Mouse (Mus musculus): ENCODE data around the gene Slc28a1.
"Not testable (repeated sequence)": the region's sequence is repeated elsewhere in the genome, so short reads cannot be mapped to it uniquely, and the experiment has no call there.

The Slc28a1 gene

DNA sequence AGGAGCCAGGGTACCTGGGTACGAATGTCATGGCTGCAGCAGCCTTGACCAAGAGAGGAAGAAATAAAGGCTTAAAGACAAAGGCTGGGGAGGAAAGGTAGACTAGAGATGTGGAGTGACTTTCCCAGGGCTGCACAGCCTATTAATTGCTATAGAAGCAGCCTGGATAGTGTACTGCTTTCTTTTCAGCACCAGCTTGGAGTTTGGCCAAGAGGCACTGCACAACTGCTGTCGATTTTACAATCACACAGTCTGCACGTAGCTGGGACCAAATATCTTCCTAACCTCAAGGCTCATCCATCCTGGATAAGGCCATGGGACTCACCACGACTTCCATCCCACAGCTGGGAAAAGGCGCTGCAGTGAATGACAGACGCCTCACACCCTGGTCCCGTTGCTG is 54.8 kb downstream of the Slc28a1 start:
- no peak for DNase-seq (ENCODE audit: low spot score)

DNA sequence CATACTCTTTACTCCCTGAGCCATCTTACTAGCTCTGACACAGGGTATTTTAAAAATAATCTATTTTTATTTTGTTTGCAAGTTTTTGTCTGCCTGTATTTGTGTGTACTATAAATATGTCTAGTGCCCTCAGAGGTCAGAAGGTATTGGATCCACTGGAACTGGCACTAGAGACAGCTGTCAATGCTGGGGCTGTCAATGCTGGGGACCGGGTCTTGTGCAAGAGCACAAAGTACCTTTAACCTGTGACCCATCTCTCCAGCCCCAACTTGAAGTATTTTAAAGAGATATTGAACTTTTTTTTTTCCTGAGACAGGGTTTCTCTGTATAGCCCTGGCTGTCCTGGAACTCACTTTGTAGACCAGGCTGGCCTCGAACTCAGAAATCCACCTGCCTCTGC is 59.3 kb downstream of the Slc28a1 start:
- DNase-seq (ENCODE audit: low spot score) = no peak

DNA sequence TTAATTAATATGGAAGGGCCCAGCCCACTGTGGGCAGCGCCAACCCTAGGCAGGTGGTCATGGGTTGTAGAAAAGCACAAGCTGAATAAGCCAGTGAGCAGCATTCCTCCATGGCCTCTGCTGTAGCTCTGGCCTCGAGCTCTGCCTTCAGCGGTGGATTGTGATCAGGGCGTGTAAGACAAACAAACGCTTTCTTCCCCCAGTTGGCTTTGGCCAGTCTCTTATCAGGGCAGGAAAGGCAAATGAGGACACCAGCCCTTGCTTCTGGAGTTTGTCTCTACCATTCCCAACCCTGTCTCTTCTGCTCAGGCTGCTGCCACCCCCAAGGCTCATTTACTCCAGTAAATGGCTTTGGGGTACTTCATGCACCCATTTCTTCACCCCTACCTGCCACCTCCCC is 60.1 kb downstream of the Slc28a1 start:
- no peak for DNase-seq (ENCODE audit: low spot score)

DNA sequence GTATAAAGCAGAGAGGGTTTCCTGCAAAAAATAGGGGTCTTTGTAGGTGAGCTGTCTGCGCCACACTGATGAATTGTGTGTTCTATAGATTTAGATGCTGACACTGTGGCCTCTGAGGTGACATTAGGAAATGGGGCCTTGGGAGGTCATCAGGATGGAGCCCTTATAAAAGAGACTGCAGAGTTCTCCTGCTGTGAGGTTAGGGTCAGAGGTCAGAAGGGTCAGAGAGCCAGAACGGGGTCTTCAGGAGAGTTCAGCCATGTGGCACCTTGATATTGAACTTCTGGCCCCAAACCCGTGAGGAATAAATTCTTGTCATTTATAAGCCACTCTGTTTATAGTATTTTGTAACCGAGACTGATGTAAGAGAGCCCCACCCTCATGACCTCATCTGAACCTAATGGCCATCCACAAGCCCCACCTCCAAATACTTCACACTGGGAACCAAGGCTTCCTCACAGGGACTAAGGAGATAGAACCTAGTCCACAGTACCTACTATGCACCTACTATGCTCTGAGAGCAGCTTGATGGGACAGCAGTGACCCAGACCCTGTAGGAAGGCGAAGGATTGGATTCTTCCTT is 61.7 kb downstream of the Slc28a1 start:
- DNase-seq (ENCODE audit: low spot score) = peak; percentile 53

DNA sequence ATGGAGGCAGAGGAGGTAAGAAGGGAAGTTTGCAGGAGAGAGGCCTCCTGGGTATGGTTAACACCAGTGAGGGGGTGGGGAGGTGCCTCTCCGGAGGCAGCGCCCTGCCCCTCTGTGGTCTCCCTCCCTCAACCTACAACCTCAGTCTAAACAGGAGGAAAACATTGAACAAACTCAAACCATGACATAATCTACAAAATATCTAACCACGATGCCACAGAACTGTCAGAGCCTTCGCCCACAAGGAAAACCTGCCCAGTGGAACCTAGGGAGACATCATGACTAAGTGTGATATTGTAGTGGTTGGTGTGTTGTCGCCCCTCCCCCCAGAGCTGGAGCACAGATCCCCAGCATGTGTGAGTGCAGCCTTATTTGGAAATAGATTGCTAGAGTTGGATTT is 64.9 kb downstream of the Slc28a1 start:
- no peak for DNase-seq (ENCODE audit: low spot score)

DNA sequence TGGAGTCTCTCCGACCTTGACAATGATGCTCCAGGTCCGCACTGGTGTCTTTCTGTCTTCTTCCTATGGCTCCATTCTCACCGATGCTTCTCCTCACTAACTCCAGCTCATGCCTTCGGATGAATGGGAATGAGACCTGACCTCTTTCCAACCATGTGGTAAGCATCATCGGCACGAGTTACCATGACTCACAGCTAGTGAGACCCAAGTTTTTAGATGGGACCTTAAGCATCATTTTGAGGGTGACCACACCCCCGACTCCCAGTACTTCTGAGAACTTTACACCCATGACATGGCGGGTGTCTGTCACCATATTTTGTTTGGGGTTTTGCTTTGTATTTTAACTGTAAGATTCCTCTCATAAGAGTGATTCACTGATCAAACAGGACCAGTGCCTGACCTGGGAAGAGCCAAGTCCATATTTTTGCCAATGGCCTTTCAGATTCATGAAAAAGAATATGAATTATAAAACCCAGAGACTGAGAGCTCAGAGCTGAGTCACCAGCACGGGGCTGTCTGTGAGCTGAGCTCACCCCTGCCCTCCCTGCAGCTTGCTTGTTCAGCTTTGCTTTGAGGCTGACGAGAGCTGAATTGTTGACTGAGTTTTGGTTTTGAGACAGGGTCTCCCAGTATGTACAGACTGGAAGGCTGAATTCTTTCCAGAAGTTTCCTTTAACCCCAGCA is 68.0 kb downstream of the Slc28a1 start:
- DNase-seq (ENCODE audit: low spot score) = no peak

DNA sequence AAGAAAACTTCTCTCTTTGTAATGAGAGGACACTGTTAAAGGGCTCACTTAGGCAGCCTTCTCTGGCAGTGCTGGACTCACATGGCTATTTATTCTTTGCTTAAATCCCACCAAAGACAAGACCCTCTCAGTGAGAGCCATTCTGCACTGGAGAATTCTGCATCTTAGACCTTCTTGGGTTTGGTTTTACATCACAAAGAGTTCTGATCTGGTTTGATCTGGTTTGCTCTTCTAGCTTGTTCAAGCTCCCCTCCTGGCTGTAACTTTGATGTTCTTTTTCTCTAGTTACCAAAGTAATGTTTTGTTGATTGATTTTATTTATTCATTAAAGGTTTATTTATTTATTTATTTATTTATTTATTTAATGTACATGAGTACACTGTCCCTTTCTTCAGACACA is 68.6 kb downstream of the Slc28a1 start:
- DNase-seq (ENCODE audit: low spot score) = no peak

DNA sequence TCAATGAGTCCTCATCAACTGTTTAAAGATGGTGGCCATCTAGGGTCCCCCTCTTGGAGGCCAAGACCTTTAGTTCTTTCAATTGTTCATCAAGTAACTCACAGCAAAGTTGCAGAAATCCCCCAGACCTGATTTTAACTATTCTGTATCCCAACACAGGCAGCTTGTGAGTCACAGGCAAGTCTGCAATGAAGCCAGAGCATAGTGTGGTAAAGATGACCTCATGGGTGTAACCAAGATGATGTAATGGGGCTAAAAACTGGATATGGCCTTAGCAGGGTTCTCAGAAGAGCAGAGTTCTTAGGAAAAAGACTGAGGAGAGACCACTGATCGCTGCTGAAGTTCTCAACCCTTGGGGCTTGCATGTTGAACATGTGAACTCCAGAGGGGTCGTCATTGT is 69.5 kb downstream of the Slc28a1 start:
- no peak for DNase-seq (ENCODE audit: low spot score)

DNA sequence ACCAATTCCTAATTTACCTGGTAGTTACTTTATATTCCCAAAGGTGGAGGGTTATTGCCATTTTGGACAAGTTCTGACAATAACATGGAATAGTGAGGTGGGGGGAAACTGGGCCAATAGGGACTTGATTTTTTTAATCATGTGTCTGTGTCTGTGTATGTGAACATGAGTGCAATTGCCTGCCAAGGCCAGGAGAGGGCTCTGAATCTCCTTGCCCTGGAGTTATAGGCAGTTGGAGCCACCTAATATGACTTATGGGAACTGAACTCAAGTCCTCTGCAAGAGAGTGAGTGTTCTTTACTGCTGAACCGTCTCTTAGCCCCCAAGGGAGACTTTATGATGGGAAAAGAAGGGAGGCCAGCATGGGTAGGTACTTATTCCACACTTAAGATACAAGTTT is 70.1 kb downstream of the Slc28a1 start:
- DNase-seq (ENCODE audit: low spot score) = no peak

DNA sequence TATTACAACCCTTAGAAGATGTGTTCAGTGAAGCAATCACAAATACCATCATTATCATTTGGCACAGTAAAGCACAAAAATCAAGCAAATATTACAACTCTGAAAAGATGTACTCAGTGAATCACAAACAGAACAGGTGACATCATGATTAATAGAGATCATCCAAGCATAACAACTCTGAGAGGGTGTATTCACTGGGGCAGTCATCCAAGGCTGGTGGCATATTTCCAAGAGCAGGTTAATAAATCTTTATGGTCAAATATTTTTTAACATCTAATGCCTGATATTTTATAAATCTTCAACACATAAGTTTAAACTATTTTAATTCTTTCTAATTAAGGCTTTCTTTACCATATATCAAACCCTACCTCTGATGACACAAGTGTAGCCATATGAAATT is 71.4 kb downstream of the Slc28a1 start:
- DNase-seq (ENCODE audit: low spot score) = not testable (repeated sequence)

DNA sequence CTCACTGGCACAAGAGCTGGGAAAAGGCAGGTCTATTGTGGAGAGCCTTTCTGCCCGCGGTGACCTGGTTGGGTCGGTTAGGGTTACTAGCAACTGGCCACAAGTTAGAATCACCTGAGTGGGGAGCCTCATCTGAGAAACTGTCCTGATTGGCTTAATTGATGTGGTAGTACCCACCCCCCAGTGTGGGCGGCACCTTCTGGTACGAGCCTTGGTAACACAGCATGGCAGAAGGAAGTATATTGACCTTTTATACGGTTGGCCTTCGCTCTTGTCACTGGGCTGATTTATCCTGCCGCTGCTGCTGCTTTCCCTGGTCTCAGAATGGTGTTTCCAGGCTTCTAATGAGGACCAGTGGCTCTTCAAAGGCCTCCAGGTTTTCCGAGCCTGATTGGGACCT is 74.6 kb downstream of the Slc28a1 start:
- DNase-seq (ENCODE audit: low spot score) = no peak

DNA sequence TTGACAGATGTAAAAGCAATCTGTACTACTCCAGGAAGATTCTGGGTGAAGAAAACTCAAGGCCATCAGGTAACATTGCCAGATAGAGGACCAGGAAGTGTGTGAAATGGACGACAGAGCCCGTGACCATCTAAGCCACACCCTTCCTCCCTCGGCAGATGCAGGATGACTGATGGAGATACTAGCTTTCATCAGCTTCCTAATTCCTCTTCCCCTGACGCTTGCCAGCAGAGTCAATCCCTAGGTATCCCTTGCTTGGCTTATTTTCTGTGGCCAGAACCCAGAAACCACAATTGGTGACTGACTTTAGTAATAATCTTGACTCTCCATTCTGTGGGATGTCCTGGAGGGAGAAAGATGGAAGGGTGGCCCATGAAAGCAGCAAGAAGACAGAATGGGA is 80.9 kb downstream of the Slc28a1 start:
- no peak for DNase-seq (ENCODE audit: low spot score)

DNA sequence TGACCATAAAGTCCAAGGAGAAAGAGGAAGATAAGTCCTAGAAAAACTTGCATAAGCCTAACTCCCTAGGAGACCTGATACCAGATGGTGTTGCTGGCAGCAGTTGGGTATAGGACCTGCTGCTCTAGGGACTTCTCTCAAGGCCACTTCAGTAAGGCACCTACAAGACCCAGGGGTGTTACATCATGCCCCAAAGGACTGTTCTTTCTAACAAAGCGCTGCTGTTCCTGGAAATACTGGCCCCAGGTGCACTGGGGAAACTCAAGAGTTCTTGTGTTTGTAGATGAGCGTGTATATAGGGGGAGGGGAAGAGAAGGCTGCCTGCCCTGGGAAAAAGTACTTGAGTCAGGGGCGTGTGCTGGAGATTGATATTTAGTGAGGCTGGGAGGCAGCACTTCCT is 82.2 kb downstream of the Slc28a1 start:
- DNase-seq (ENCODE audit: low spot score) = no peak

DNA sequence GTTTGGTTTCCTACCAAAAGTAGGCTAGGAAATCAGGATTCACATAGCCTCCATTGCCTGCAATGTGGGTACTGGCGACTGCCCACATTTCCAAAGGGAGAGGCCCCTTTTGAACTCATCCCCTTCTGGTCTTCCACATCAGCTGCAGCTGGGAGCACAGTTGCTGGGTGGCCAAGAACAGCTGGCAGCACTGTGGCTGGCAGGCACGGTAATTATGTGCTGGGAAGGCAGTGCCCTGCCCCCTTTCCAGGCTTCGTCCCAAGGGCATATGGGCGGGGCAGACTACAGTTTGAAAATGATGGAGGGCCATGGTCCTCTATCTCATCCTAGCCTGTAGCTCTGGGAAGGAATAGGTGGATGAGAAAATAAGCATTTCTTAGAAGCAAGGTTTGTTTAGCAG is 83.9 kb downstream of the Slc28a1 start:
- DNase-seq (ENCODE audit: low spot score) = no peak

DNA sequence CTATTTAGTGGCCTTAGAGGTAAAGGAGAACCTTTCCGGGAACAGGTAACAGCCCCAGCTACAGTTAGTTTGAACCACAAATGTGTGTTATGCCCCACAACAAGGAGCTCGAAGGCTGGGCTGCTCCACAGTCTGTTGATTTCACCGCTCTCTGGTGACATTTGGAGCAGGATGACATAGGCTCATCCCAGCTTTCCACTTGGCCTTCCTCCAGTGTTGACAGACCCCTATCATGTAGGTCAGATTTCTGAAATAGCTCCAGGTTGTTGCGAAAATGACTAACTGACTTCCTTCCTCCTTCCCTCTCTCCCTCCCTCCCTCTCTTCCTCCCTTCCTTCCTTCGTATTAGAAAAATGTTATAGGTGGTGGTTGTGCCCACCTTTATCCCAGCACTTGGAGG is 84.5 kb downstream of the Slc28a1 start:
- no peak for DNase-seq (ENCODE audit: low spot score)

DNA sequence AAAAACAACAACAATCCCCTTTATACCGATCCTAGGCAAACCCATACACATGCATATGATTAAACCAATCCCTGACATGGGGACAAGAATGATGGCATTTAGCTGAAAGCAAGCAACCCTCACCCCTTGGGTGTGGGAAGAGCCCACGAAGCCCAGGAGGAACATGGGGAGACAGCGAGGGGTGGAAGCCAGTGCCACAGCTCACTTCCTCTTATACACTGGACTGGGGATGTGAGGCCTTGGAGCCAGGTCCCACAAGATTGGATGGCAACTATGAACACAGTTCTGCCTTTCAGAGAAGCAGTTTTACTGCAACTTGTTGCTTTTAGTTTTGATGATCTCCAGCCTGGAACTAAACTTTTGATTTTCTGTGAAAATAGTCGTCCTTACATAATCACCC is 85.2 kb downstream of the Slc28a1 start:
- no peak for DNase-seq (ENCODE audit: low spot score)

DNA sequence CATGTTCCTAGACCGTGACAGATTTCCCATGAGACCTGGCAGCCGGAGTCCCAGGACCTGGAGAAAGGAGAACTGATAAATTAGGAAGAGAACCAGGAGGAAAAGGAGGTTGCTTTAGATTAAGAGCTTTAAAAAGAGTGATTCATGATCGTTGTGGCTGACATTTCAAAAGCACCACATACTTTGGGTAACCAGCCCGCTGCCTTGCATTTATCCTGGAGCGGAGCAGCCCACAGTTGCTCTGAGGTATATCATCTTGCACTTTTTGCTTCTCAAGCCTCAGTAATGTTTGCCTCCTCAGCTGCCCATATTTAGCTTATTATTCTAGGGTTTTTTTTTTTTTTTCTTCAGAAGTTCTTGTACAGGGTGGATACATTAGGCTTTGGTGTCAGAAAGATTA is 87.8 kb downstream of the Slc28a1 start:
- no peak for DNase-seq (ENCODE audit: low spot score)

DNA sequence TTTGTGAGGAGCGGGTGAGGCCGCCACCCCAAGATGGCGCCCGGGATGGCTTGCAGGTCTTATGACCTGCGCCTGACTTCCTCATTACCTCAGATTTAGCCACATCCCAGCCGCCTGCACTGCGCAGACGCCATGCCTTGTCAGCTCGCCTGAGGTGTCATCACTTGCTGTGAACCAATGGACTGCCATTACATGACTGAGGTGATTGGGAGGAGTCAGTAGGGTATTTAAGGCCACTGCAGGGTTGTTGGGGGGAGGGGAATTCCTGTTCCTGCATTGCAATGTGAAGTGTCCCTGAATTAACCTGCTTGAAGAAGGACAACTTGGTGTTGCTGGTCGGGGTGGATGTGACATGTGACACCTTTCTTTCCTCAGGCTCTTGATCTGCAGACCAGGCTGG is 89.0 kb downstream of the Slc28a1 start:
- DNase-seq (ENCODE audit: low spot score) = not testable (repeated sequence)

DNA sequence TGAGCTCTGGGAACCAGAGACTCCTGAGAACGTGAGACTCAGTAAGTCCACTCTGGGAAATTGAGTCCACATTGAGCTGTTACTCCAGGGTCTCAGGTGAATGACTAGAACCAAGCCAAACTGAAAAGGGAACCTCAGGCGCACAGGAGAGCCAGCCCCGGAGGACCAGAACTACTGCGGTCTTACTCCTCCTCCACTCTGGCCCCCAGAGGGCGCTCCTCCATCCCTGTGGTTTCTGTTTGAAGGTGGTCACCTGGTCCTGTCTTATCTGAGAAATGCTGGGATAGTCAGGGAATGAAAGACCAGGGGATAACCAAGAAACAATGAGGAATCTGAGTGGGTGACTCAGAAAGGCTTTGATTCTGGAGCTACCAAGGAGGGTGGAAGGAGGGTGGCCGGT is 94.3 kb downstream of the Slc28a1 start:
- peak; percentile 71 for DNase-seq (ENCODE audit: low spot score)

DNA sequence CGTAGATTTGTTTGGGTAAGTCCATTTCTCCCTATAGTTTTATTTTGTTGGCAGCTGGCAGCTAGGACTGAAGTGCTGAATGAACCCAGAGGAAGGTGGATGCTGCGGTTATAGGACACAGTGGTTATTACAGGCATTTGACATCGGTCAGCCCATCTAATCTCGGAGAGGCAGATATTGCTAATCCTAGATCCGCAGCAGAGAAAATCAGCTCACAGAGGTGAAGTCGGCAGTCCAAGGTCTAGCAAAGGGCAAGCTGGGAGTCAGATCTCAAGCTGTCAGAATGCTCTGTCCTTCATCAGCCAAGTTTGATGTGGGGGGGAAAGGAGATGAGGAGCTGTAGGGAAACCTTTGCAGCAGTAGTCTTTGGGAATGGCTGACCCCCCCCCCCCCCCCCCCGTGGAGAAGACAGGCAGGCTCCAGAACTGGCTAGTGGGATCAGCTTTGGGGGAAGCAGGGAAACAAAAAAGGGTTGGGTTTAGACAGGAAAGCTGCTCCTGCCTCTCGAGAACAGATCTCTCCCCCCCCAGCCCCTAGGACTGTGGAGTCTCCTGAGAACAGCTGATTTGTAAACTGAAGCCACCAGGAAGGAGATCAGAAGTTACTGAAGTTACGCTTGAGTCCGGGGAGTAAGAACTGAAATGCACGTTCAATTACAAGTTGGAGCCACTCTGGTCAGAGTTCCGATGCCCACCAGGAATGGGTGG is 95.5 kb downstream of the Slc28a1 start:
- no peak for DNase-seq (ENCODE audit: low spot score)

DNA sequence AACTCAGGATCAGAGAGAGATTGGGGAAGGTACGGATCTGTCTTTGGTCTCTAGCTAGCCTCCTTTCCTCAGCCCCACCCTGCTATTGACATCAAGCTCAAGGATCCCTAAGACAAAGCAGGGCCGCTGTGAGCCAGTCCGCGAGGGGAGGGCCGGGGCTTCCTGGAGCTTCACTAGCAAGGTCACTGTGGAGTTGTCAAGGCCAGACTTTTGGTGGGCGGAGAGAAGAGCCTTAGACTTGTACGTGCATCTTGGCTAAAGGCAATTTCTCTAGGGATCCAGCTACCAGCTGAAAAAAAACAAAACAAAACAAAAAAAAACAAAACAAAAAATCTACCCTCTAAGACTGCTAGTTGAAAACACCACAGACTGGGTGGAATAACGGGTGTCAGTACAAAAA is 97.2 kb downstream of the Slc28a1 start:
- peak; percentile 50 for DNase-seq (ENCODE audit: low spot score)

DNA sequence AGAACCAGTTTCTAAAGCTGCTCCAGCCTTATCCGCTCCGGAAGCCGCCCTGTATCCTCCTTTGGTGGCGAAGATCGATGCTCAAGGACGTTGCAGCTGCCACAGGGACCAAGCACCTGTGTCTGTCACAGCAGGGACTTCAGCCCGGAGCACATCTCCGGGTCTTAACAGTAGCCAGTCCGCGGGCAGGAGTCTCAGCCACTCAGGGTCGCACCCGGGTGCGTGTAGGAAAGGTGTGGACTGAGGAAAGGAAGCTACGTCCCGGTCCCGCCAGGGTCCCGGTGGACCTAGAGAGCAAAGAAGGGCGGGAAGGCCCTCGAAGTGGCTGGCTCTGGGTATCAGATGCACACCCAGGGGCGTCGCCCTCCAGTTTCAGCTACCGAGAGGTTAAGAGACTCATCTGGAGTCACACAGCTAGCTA is 97.7 kb downstream of the Slc28a1 start:
- peak; percentile 66 for DNase-seq (ENCODE audit: low spot score)

DNA sequence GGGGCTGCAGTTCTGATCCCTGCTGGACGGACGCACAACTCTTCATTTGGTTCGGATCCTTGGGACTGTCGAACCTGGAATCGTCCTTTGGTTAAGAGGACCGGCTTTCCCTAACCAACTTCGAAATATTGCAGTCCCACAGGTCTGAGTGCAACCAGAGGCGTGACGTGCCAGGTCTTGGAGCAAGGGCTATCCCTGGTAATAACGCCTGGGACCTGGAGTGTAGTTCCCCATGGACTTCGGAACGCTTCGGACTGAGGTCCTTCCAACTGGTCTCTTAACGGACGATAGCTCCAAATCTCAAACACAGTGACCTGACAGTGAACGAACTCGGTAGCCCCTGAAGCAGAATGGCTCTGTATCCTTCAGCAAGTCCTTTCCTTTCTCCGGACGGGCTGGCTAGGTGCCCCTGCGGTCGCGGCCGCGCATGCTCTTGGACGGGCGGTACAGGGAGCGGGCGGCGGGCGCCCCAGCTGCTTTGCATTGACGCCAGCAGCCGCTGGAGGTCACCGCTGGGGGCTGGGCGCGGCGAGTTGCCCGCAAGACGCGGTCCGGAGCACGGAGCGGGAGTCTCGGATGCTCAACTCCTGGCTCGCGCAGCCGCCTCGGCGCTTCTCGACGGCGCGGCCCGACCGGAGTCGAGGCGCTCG is 98.2 kb downstream of the Slc28a1 start:
- peak; percentile 92 for DNase-seq (ENCODE audit: low spot score)

All from embryo, embryonic 10 days (tissue).